Mouse (Mus musculus) thymus, postnatal 36 days (tissue): ENCODE results near the gene Map1s.

ENCODE experiments used
- DNase-seq, 2 experiments: peaks; one replicate each; pipeline ENCODE4 v3.0.0; 2022; ENCODE audit warnings: mixed read lengths in 2 of 2

Gene Map1s

DNA sequence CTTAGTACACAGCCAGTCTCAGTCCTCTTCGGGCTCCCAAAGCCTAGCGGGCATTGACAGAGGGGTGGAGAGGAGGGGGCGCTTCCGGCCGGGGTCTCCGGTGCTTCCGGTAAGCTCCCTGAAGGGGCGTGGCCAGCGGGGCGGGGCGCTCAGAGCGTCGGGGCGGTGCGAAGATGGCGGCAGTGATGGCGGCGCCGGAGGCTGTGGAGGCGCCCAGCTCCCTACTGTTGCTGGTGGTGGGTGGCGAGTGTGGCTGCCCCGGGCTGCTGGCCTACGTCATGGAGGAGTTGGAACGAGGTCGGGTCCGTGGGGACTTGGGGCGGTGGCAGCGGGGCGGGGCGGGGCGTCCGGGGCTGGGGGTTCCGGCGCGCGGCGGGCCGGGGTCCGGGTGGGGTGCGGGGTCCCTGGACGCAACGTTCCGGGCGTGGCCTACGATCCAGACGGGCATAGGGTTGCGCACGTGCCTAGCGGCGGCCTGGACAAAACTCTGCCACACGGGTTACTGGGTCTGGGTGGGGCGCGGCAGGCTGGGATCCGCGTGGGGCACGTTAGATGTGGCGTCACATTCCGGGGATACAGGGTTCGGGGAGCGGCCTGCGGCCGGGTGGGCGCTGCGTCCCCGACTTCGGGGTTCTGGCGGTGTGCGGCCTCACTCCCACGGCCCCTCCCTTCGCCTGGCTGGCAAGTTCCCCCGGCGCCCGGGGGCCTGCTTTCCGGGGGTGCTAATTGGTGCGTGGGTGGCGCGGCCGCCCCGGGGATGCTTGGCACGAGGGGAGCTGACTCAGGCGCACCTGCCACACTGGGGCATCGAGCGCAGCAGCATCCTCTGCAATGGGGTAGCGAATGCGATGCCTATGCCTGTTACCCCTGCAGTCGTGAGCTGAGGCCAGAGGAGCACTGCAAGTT is at the start of gene Map1s:
Map1s (plus strand) TSS at position 102 of the 906 bp plus-strand sequence.
- DNase-seq, result peak; percentile 90 to 91

DNA sequence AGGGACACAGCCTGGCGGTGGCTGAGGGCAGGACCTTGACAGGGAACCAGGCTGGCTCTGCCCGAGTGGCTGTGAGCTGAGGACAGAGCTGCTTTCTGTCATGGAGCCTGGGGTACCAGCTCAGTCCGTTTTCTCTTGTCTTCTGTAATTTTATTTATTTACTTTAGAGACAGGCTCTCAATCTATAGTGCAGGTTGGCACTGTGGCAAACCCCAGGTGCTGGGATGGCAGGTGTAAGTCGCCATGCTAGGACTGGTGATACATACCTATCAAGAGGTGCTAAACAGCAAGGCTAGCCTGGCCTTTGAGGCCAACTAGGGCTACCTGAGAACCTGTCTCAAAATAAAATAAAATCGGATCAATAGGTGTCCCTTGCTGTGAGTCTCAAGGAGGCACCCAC is 49.7 kb upstream of the Map1s start:
- DNase-seq, result no peak

DNA sequence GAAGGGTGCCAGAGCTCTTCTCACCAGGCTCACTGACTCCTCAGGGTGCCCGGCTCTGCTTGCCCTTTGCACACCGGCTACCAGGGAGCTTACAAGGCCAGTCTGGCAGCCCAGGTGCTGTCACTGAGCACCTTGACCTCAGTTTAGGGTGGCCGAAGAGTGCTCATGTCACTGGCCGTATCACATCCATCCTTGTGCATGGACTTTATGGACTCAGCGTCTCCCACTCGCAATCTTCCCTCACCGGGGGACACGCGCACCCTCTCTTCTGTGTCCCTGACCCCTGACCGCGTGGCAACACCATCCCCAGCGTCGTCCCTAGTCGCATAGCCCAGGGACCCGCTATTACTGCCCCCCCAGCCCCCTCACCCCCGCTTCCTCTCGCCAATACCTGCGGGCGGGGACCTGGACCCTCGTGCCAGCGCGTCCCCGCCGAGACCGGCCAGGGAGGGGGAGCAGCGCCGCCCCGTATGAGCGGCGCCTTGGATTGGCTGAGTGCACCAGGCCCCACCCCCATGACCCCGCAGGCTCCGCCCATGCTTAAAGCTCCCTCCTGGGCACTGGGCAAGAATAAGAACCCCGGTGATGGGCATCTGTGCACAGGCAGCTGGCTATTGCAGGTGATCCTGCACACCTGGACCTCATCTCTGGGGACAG is 49.1 kb upstream of the Map1s start:
- peak in 1 of 2 experiments; percentile 52 for DNase-seq

DNA sequence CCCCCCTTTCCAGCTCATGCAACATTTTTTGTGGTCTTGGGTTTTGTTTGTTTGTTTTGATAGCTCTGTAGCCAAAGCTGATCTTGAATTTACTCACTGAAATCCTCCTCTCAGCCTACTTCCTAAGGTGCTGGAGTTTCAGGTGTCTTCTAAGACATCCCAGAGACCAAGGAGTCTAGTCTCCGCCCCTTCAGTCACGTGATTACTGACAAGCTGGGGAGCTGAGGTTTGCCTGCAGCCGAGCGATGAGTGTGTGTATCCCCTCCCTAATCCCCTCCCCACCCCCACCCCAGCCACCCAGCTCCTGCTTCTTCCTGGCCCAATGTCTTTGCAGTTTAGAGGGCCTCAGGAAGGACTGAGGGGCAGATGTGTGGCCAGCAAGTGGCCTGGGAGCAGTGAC is 48.2 kb upstream of the Map1s start:
- DNase-seq, result peak in 1 of 2 experiments; percentile 40

DNA sequence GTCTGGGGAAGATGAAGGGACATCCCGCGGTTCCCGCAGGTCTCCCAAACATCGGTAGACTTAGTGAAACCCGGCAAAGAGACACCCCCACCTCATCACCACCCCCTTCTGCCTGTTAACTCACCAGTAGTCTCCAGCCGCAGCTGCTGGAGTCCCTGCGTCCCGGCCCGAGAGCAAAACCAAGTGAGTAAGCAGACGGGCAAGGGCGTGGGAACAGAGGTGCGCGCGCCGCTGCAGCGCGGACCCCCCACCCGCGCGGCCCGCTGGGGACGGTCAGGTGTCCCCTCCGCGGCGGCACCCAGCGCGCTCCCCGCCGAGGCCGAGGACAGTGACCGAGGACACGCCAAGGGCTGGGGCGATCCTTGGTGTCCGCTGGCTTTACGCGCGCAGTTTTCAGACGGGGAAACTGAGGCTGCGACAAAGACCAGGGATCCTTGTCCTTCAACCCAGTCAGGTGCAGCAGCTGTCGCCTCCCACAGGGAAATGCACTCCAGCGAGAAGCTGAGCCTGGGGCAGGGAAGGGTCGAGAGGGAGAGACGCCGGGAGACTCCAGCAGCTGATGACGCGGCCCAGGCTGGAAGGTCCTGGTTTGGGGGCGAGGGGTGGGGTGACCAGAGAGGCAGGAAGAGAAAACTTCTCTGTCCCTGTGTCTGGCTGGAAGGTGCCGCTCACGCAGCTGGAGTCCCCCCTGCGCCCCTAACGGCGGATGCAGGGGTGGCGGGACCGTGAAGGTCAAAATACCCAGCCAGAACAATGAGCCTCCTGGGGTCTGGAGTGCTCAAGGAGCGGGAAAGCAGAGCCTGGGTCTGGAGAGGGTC is 42.7 kb upstream of the Map1s start, which contains the start of gene Kcnn1:
Kcnn1 (minus strand) TSS at position 435 of the 818 bp plus-strand sequence.
- DNase-seq, result peak in 1 of 2 experiments; percentile 48

DNA sequence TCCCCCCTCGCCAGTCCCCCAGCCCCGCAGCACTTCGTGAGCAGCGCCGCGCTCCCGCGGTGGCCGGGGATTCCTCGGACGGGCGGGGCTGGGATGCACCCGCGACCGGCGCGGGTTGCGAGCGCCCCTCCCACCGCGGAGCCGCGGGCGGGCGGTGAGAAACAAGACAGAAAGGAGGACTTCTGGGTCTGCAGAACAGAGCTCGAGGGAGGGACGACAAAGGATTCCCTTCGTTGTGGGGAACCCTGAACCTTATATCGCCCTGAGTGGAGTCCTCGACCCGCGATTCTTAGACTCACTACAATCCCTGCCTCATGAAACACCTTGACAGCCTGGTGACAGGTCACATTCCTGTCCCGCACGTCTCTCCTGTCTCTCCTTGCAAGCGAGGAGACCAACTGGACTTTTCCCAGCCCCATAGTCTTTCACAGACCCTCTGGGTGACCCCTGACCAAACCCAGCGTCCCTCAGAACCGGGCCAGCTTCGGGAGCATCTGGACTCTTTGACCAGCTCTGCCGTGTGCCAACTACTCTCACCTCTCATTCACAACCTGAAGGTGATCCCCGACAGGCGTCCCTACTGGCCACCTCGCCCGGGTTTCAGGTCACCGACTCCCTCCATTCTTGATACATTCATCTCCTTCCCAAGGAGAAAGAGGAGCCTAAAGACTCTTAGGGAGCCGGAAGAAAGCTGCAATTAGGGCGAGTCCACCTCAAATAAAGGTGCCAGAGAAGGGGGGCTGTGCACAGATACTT is 41.6 kb upstream of the Map1s start:
- DNase-seq, result peak in 1 of 2 experiments; percentile 46

DNA sequence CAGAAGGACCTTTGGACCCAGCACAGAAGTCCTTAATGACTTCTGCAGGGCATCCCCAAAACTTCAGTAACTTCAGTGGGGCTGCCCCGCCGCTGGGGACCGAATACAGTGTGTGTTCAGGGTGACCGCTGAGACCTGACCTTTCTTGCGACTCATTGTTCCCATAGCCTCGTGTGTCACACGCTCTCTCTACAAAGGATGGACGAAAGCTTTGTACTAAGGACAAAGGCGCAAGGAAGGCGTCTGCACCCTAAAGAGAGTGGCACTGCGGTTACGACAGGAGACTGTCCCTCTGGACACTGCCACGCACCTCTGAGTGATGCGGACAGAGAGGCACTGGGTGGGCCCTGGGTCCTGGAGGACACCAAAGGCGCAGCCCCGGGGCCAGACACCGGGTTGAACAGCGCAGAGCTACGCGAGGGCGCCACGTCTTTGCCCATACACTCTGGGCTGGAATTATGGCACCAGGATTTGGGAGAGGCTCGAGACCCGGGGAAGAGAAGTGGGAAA is 41.0 kb upstream of the Map1s start:
- peak; percentile 40 to 61 for DNase-seq

DNA sequence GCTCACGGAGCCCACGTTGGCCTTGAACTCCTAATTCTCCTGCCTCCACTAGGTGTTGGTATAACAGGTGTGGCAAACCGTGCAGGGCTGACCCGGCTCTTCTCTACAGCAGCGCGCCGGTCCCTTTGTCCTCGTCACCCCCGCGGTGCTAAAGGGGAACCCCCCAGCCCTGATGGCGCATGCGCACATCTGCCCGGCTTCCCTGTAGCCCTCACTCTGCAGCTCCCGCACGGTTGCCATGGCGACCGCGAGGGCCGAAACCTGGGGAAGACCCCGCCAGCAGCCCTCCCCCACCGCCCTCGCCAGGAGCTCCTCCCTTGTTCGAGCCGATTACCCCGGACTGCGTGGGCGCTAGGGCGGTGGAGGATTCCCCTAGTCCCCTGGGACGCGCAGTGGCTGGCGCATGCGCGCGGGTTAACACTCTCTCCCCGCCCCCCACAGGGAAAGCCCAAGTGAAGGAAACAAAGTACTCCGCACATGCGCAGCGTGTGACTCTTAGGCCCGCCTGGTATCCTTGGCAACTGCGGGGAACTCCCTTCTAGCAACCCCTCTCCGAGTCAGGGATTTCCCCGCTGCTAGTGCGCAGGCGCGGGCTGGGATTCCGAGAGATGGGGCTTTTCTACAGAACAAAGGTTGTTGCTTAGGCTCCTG is 40.3 kb upstream of the Map1s start:
- peak; percentile 99 for DNase-seq

DNA sequence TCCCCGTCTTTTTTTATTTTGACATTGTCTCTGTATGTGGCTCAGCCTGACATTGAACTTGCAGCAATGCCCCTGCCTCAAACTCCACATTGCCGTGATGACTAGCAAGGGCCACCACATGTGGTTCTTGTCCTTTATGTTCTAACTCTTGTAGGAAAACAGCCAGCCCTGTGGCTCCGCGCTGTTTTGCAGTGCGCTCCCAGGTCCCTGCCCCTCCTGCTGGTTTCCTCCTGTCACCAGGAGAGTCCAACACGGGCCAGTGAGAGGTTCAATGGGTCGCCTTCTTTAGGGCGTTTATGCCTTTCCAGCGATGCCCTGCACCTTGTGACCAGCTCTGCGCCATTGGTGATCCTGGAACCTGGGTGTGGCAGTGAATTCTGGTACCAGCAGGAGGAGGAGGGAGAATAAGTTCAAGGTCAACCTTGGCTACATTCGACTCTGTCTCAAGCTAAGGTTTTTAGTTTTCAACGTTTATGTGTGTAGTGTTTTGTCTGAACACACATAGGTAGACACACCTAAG is 39.7 kb upstream of the Map1s start:
- DNase-seq, result no peak

DNA sequence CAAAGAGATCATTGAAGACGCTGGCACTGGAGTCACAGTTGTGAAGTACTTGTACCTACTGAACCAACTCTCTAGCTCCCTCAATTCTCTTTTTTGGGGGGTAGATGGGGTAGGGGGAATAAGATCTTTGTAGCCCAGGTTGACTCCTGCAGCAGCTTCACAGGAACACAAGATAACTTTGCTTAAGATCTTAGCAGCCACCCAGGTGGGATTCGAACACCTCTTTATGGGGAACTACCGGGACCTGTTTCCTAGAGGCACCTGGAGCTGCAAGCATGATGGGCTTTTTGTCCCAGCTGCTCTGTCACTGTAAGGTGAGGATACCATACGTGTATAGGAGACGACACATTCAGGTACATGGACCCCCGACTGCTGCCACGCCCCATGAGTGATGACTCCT is 39.2 kb upstream of the Map1s start:
- no peak for DNase-seq

DNA sequence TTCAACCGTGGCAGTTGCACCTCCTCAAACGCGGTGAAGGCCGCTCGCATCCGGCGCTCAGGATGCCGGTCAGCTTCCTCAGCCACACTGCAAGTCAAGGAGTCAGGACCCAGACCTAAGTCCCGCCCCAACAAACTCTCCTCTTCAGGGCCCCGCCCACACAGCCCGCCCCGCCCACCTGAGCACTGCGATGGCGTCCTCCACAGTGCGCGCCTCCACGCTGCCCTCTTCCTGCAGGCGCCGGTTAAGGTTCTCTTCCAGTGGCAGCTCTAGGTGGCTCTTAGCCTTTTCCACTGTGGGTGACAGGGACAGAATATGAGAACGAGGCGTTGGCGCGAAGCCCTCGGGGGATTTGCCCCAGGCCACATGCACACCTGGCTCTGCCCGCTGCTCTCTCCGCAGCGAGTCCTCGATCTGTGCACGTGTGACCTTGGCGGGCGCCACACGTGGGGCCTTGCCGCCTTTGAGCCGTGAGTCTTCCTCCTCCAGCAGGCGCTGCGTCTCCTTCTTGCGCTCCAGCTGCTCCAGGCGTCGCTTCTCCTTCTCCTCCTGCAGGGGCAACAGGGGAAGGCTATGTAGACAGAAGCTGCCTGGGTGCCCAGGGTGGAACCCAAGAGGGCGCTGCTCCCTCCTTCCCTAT is 37.1 kb upstream of the Map1s start:
- DNase-seq, result peak; percentile 68 to 78

DNA sequence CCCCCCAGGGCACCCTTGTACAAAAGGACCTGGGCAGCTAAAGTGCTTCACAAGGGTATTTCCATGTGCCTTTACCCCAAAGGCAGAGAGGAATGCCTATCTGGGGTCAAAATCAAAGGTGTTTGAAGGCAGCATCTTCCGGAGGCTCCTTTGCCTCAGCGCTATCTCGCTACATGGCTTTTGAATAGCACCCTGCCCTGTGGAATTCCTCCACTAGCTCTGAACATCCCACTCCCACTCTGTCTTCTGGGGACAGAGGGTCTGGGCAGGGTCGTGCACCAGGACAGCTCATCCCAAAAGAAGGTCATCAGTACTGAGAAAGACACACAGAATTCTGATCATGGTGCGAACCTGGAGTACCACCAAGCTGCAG is 36.5 kb upstream of the Map1s start:
- DNase-seq, result no peak

DNA sequence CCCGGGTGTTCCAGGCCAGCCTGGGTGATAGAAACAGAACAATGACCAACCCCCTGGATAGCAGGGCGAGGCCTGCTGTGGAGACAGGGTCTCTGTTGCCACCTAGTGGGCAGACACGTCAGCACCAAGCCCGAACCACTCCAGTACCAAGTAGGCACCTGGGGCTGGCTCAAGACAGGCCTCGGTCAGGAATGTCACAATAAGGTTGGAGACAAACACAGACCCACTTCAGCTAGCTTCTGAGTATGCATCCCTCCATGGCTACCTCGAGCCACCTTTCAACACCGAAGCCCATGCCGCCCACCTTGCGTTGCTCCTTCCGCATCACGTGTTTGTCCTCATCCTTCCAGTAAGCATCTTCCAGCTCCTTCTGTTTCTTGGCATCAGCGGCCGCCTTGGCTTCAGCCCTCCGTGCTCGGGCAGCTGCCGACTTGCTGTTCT is 36.1 kb upstream of the Map1s start:
- peak; percentile 71 to 72 for DNase-seq

DNA sequence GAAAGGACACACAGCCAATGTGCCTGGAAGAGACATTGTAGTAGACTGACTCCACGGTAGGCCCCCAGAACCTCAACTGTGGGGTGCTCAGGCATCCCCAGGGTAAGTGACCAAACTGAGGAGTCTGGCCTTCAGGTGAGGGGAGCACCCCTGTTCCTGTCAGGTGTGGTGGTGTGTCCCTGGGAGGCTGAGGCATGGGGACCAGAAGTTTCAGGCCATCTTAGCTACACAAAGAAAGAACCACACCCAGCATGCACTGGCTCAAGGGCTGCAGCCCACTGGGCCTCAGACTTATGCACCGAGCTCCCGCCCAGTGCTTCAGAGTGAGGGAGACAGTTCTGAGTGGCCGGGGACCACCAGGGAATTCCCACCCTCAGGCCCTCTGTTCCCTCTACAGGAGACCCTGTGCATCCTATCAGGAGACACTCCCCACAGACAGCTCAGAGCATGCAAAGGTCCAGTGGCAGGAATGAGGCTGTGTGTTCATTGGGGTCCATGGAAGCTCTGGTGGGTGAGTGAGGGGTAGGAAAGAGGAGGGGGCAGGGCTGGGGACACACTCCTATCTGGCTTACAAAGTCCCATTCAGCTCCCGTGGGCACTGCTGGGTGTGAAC is 34.4 kb upstream of the Map1s start:
- DNase-seq, result no peak

DNA sequence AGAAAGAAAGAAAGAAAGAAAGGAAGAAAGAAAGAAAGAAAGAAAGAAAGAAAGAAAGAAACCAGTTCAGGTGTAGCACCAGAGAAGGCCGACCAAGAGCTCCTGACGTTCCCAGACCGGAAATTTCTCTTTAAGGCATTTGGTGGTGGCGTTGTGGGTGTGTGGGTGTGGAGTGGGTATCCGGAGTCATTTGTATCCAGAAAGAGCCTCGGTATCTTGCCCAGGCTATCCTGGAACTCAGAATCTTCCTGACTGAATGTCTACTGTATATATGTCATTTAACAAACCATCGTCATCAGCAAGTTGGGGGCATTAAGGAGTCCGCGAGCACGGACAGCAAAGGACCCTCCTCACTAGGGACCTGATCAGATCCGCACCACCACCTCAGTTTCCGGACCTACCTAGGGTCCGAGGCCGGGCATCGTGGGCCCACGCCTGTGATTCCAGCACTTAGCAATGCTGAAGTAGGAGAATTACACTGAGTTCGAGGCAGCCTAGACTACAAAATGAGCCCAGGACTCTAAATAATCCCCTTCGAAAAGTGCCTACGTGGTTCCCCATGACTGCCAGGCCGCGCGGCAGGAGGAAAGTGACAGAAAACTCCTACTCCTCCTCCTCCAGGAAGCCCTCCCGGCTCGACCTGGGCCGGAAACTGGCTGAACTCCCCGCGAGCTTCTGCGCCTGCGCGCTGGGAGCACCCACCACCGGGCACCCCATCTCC is 32.9 kb upstream of the Map1s start:
- DNase-seq, result no peak

DNA sequence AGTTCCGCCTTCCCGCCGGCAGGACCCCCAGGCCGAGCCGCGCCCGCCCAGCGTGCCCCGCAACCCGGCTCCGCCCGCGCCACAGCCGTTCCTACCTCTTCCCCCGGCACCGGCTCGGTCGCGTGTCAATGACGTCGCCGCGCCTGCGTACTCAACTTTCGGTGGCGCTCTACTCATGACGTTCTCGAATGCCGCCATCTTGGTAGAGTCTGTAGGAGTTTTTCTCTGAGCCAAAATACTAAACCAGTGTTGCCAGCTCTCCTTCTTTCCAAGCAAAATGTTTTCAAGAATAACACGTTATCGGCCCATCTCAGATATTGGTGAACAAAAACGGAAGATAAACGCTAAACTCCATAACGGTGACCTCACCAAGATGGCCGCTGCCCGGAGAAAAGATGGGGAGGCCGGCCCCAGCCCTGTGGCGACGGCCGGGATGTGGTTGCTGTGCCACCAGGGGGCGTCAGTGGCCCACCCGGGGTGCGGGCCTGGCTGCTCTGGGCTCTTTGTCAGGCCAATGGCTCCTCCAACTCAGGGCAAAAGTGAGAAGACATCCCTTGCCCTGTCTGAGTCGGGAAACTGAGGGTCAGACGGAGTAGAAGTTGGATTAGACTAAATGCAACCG is 32.3 kb upstream of the Map1s start, which contains the start of gene Ccdc124:
Ccdc124 (minus strand) TSS at position 572 of the 622 bp plus-strand sequence.
- peak; percentile 92 to 93 for DNase-seq

DNA sequence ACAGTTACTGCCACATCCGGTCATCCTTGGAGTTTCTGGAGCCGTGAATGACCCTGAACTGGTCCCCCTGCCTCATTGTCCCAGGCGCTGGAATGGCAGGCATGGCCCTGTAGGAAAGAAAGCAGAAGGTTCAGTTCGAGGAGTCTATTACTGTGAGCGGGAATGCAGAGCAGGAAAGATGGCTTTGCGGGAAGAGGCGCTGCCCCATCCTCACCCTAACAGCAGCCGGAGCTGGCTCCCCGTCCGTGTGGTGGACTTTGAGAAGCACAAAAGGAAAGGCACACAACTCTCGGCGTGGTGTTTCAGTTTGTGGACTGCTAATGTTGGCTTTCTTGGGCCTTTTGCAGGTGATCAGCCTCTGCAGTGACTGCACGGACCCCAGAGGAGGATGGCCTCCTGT is 31.3 kb upstream of the Map1s start:
- no peak for DNase-seq

DNA sequence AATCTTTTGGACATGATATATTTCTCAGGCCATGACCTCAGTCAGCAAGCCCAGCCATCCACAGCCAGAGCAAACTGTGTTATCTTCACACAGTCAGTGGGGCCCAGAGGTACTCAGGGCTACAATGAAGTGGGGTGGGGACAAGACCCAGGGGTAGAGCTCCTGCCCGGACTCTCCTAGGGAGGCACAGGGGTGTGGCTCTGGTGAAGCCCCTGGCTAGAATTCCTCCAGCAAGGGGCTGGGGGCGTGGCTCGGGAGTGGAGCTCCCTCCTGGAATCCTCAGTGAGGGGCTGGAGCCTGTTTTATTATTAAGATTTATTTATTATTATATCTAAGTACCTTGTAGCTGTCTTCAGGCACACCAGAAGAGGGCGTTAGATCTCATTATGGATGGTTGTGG is 29.4 kb upstream of the Map1s start:
- no peak for DNase-seq

DNA sequence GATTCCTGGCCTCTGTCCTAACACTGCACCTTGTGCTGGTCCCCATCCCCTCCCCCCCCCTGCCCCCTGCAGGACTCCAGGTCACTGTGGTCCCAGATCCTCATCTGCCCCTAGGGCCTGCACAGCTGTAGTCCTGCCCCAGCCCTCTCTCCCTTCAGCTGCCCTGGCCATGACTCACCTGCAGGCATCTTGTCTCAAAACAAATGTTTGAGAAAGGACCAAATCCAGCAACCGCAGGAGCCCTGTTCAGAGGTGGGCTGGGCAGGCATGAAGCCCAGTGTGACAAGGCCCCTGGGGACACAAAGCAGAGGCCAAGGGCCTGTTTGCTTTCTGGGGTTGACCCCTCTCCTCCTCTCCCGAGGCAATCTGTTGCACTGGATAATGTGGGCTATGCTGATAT is 27.6 kb upstream of the Map1s start:
- DNase-seq, result no peak
